Mouse (Mus musculus) neural tube, embryonic 10.5 days (tissue): ENCODE results near the gene Pqbp1.

ENCODE experiments used
- DNase-seq: peaks from one replicate; pipeline ENCODE4 v3.0.0-alpha.2; 2017; ENCODE audit warnings: low spot score; ENCODE audit errors: extremely low spot score

The Pqbp1 gene

DNA sequence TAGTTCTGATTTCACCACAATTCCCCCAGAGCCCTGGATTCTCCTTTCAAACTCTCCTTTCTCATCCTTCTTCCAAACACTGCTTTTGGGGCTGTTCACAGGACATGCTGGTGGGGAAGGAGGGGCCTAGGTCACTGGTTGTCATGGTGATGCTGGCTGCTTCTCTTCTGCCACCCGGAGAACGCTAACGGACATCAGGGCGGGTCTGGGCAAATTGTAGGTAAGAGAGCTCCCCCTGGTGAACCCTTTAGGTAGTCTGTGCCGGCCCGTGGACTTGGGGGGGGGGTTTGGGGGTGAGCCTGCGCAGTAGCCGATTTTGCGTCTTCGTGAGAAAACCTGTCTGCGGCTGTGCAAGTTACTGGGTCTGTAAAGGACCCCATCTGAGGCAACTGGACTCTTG is 19.2 kb downstream of the Pqbp1 start:
- DNase-seq: peak; percentile 55

GRCm38 (mm10) chrX:7878495-7878894 is 20.6 kb downstream of the Pqbp1 start:
- DNase-seq: no peak

DNA sequence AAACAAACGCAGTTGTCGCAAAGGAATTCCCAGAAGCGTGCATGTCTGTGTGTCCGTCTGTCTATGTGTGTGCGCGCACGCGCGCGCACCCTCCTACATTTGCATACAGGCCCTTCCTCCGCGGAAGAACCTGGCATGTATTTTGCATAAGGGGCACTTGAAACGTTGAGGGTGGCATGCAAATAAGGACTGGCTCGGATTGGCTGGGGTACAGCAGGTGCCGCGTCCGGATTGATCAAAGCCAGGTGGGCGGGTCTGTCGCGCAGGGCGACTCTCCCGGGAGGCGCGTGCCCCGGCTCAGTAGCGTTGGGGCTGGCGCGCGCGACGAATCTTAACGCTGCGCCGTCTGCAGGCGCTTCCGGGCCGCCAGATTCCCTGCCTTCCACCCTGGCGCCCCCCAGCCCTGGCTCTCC is 21.1 kb downstream of the Pqbp1 start, which contains the start of gene Pim2:
Gene Pim2, plus strand, starts transcription at position 256 of the 413 bp plus-strand sequence.
- peak; percentile 60 for DNase-seq

DNA sequence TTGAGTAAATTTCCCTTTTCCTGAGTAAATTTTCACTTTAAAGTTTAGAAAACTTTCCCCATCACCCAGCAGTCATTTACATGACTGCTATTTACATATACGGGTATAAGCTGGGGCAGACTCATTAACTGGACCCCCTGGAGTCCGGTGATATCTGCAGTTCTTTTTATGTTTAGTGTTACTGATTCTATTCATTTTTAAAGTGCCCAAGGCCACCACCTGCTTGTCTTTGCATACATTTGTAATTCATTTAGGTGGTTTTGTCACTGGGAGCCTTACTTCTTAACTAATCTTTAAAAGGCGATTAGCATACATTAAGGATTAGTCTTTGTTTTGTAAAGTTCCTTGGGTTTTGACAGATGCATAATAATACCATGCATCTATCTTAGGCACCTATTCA is 29.2 kb downstream of the Pqbp1 start:
- DNase-seq: no peak

- DNase-seq: no peak
These were observed 30.6 kb downstream of the Pqbp1 start for GRCm38 (mm10) chrX:7868506-7868905.

DNA sequence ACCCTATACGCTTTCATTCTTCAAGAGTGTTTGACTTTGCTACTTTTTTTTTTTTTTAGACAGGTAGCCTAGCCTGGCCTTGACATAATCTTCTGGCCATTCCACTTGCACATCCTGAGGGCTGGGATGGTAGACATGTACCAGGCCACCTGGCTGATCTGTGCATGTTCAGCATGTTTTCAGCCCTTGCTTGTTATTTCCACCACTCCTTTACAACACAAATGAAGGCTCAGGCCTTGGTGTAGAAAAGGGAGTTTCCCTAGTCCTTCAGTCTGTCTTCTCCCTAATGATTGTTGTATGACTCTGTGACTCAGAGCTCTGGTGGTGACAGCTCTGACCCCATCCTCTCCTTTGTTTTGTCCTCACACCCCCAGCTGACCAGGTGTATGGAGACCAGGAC is 31.9 kb downstream of the Pqbp1 start:
- no peak for DNase-seq

DNA sequence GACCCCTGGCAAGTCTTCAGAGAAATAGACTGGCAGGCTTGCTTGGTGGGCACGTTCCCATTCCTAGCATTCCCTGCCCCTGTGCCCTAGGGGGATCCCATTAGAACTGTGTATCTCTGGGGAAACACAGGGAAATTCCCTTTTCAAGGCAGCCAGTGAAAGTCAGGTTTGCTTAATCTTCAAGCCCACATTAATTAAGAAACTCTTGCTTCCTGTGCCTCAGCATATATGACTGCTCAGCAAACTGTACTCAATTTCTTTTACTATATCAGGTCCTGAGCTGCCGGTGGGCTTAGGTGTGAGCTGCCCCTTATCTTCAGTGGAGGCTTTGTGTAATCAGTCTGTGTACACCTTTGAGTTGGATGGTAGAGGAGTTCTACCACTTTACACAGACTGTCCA is 33.3 kb downstream of the Pqbp1 start:
- no peak for DNase-seq

DNA sequence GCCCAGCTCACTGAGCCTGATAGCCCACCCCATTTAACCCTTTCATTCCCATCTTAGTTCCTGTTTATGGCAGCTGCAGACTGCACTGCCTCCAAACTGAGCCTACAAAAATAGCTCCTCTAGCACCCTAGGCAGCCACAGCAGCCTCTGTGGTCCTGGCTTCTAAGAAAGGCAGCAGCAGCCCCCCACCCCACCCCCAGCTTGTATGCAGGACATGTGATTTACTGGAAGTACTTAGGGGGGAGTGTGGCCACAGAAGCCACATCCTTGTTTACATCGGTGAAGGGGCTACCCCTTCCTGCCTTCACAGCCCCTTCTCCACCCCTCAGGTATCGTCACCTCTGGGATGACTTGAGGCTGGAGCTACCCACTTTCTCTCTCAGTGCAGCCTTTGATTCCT is 33.7 kb downstream of the Pqbp1 start:
- no peak for DNase-seq

GRCm38 (mm10) chrX:7864551-7864950 is 34.5 kb downstream of the Pqbp1 start:
- DNase-seq: no peak

DNA sequence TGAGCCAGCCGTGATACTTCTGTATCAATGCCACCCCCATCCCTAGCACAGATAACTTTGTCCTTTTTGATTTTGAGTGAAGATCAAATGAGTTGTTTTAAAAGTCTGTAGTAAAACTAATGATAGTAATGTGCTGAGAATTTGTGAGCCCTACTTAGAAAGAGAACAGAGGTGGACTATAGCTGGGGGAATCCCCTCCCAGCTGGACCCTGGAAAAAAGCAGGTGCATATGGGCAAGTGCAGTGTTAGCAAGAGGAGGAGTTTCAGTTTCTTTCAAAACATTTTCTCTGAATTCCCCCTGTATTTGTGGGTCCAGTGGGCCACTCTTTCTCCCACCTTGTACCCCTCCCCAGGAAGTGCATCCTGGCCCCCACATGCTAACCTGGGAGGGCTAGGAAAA is 35.9 kb downstream of the Pqbp1 start:
- DNase-seq: no peak

GRCm38 (mm10) chrX:7859191-7859753 is 39.8 kb downstream of the Pqbp1 start:
- no peak for DNase-seq

- no peak for DNase-seq
These were observed 44.5 kb downstream of the Pqbp1 start for GRCm38 (mm10) chrX:7854578-7854977.

GRCm38 (mm10) chrX:7847845-7848244 is 51.2 kb downstream of the Pqbp1 start:
- no peak for DNase-seq
